Mouse (Mus musculus): Measurements from ENCODE around the gene Dnm3.

DNA sequence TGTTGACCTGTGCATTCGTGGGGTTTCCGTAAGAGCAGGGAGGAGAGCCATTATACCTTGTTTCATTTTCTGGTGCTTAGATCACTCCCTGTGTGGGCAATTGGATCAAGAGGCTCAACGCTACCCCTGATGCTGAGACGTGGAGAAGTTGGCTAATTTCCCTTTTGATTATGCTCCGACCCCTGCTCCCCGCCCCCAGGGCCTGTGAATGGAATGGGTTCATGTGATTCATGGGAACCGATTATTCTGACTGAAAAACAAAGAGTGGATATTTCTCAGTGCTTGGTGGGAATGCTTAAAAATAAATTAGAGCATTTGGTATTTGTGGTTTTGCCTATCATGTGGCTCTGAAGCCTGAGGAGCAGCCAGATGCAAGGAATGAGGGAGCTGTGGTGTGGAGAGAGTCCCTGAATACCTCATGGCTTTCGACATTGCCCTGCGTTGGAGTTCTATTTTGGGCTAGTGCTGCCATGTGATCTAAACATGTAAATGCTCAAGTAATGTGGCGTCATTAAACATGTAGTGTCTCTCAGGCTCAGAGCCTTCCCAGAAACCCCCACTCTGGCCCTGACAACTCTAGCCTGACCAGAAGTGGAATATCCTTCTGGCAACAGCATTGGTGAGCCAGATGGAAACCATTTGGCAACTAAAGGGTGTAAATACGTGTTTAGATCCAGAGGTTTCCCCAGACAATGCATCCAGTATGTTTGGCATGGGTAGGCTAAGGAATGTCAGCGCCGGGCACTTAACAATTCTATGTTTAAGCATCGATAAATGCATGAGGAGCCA is 473.9 kb downstream of the Dnm3 start:
- TF ChIP-seq CTCF (conservative IDR thresholded peaks at IDR 0.05; ENCODE audit: low read length): no peak
- no peak for TF ChIP-seq NANOG (IDR thresholded peaks at IDR 0.05; ENCODE audit: borderline replicate concordance, low read length)

Data from E14TG2a.4 (cell line).